Mouse (Mus musculus): ENCODE measurements around the gene Hsd17b1. TPM values are rescaled to one million over a fixed set of nuclear protein-coding genes. Genes with fewer than 3 reads are reported as not detected.
A peak's percentile ranks its signal among the peaks of the same experiment; 100 is the strongest.

Gene Hsd17b1
- polyA plus RNA-seq, 1 experiment from 2014 or later = not detected

GRCm38 (mm10) chr11:101037795-101038194 lies 40.4 kb upstream of the Hsd17b1 start:
- Histone ChIP-seq H3K4me3 (ENCODE audit: low read depth, low read length) (no peak overlapping the region), H3K4me1 (replicated peaks; ENCODE audit: control insufficient read depth, insufficient read depth, low read length) (no peaks in the 10 kb centered on the region), H3K27me3 (replicated peaks; ENCODE audit: control insufficient read depth, insufficient read depth, low read length) (no peaks in the 10 kb centered on the region), H3K4me2 (ENCODE audit: low read length) (no peak overlapping the region), H3K9ac (ENCODE audit: low read length) (no peak overlapping the region), H3K27ac (ENCODE audit: low read depth) (no peak overlapping the region), H3K36me3 (ENCODE audit: control insufficient read depth, insufficient read depth, low read length) (peaks cover 87% of the 10 kb centered on the region), H3K9me3 (ENCODE audit: control insufficient read depth, low read length) (no peaks in the 10 kb centered on the region)
- 82% methylated on average over 10 of the region's 10 CpGs for WGBS
- ATAC-seq (replicated peaks; ENCODE audit: low FRiP score, low TSS enrichment, low read depth) = no peak
- no peak for DNase-seq (ENCODE audit: low spot score)

- Histone ChIP-seq H3K9me3 (ENCODE audit: control insufficient read depth, low read length) (no peaks in the 10 kb centered on the region), H3K4me1 (replicated peaks; ENCODE audit: control insufficient read depth, insufficient read depth, low read length) (no peaks in the 10 kb centered on the region), H3K36me3 (ENCODE audit: control insufficient read depth, insufficient read depth, low read length) (peaks cover 79% of the 10 kb centered on the region), H3K4me3 (ENCODE audit: low read depth, low read length) (no peak overlapping the region), H3K4me2 (ENCODE audit: low read length) (no peak overlapping the region), H3K27ac (ENCODE audit: low read depth) (no peak overlapping the region), H3K9ac (ENCODE audit: low read length) (no peak overlapping the region), H3K27me3 (replicated peaks; ENCODE audit: control insufficient read depth, insufficient read depth, low read length) (no peaks in the 10 kb centered on the region)
- no peak for ATAC-seq (replicated peaks; ENCODE audit: low FRiP score, low TSS enrichment, low read depth)
- 93% methylated on average over 4 of the region's 4 CpGs for WGBS
- DNase-seq (ENCODE audit: low spot score) = no peak
These were observed 32.4 kb upstream of the Hsd17b1 start for GRCm38 (mm10) chr11:101045826-101046225.

- Histone ChIP-seq H3K27ac (ENCODE audit: low read depth) (no peak overlapping the region), H3K4me1 (replicated peaks; ENCODE audit: control insufficient read depth, insufficient read depth, low read length) (no peaks in the 10 kb centered on the region), H3K9me3 (ENCODE audit: control insufficient read depth, low read length) (no peaks in the 10 kb centered on the region), H3K9ac (ENCODE audit: low read length) (no peak overlapping the region), H3K27me3 (replicated peaks; ENCODE audit: control insufficient read depth, insufficient read depth, low read length) (no peaks in the 10 kb centered on the region), H3K4me3 (ENCODE audit: low read depth, low read length) (no peak overlapping the region), H3K4me2 (ENCODE audit: low read length) (no peak overlapping the region), H3K36me3 (ENCODE audit: control insufficient read depth, insufficient read depth, low read length) (peaks cover 73% of the 10 kb centered on the region)
- DNase-seq (ENCODE audit: low spot score) (no peak), ATAC-seq (replicated peaks; ENCODE audit: low FRiP score, low TSS enrichment, low read depth) (no peak)
- 48% methylated on average over 9 of the region's 9 CpGs for WGBS
These were observed 31.8 kb upstream of the Hsd17b1 start for GRCm38 (mm10) chr11:101046440-101046839.

GRCm38 (mm10) chr11:101047502-101047901 lies 30.7 kb upstream of the Hsd17b1 start:
- Histone ChIP-seq H3K9me3 (ENCODE audit: control insufficient read depth, low read length) (no peaks in the 10 kb centered on the region), H3K4me2 (ENCODE audit: low read length) (no peak overlapping the region), H3K27ac (ENCODE audit: low read depth) (no peak overlapping the region), H3K27me3 (replicated peaks; ENCODE audit: control insufficient read depth, insufficient read depth, low read length) (no peaks in the 10 kb centered on the region), H3K9ac (ENCODE audit: low read length) (no peak overlapping the region), H3K4me1 (replicated peaks; ENCODE audit: control insufficient read depth, insufficient read depth, low read length) (no peaks in the 10 kb centered on the region), H3K4me3 (ENCODE audit: low read depth, low read length) (no peak overlapping the region), H3K36me3 (ENCODE audit: control insufficient read depth, insufficient read depth, low read length) (peaks cover 71% of the 10 kb centered on the region)
- no peak for DNase-seq (ENCODE audit: low spot score)
- WGBS = 89% methylated on average over 3 of the region's 3 CpGs
- no peak for ATAC-seq (replicated peaks; ENCODE audit: low FRiP score, low TSS enrichment, low read depth)

- DNase-seq (ENCODE audit: low spot score) (no peak), ATAC-seq (replicated peaks; ENCODE audit: low FRiP score, low TSS enrichment, low read depth) (no peak)
- Histone ChIP-seq H3K27me3 (replicated peaks; ENCODE audit: control insufficient read depth, insufficient read depth, low read length) (no peaks in the 10 kb centered on the region), H3K4me2 (ENCODE audit: low read length) (no peak overlapping the region), H3K27ac (ENCODE audit: low read depth) (no peak overlapping the region), H3K4me3 (ENCODE audit: low read depth, low read length) (no peak overlapping the region), H3K9me3 (ENCODE audit: control insufficient read depth, low read length) (no peaks in the 10 kb centered on the region), H3K36me3 (ENCODE audit: control insufficient read depth, insufficient read depth, low read length) (peaks cover 56% of the 10 kb centered on the region), H3K4me1 (replicated peaks; ENCODE audit: control insufficient read depth, insufficient read depth, low read length) (no peaks in the 10 kb centered on the region), H3K9ac (ENCODE audit: low read length) (no peak overlapping the region)
- 96% methylated on average over 9 of the region's 9 CpGs for WGBS
These were observed 27.9 kb upstream of the Hsd17b1 start for GRCm38 (mm10) chr11:101050359-101050758.

GRCm38 (mm10) chr11:101051051-101051493 lies 27.1 kb upstream of the Hsd17b1 start:
- ATAC-seq (replicated peaks; ENCODE audit: low FRiP score, low TSS enrichment, low read depth) (no peak), DNase-seq (ENCODE audit: low spot score) (no peak)
- Histone ChIP-seq H3K27me3 (replicated peaks; ENCODE audit: control insufficient read depth, insufficient read depth, low read length) (no peaks in the 10 kb centered on the region), H3K4me1 (replicated peaks; ENCODE audit: control insufficient read depth, insufficient read depth, low read length) (peaks cover under 1% of the 10 kb centered on the region), H3K36me3 (ENCODE audit: control insufficient read depth, insufficient read depth, low read length) (peaks cover 52% of the 10 kb centered on the region), H3K9me3 (ENCODE audit: control insufficient read depth, low read length) (no peaks in the 10 kb centered on the region), H3K4me2 (ENCODE audit: low read length) (no peak overlapping the region), H3K9ac (ENCODE audit: low read length) (no peak overlapping the region), H3K4me3 (ENCODE audit: low read depth, low read length) (no peak overlapping the region), H3K27ac (ENCODE audit: low read depth) (no peak overlapping the region)
- WGBS = 89% methylated on average over 6 of the region's 6 CpGs

GRCm38 (mm10) chr11:101051617-101052016 lies 26.6 kb upstream of the Hsd17b1 start:
- no peak for ATAC-seq (replicated peaks; ENCODE audit: low FRiP score, low TSS enrichment, low read depth)
- Histone ChIP-seq H3K27me3 (replicated peaks; ENCODE audit: control insufficient read depth, insufficient read depth, low read length) (no peaks in the 10 kb centered on the region), H3K9ac (ENCODE audit: low read length) (no peak overlapping the region), H3K9me3 (ENCODE audit: control insufficient read depth, low read length) (no peaks in the 10 kb centered on the region), H3K36me3 (ENCODE audit: control insufficient read depth, insufficient read depth, low read length) (peaks cover 46% of the 10 kb centered on the region), H3K27ac (ENCODE audit: low read depth) (no peak overlapping the region), H3K4me2 (ENCODE audit: low read length) (no peak overlapping the region), H3K4me1 (replicated peaks; ENCODE audit: control insufficient read depth, insufficient read depth, low read length) (peaks cover 6% of the 10 kb centered on the region), H3K4me3 (ENCODE audit: low read depth, low read length) (no peak overlapping the region)
- no peak for DNase-seq (ENCODE audit: low spot score)
- 77% methylated on average over 8 of the region's 8 CpGs for WGBS

- DNase-seq (ENCODE audit: low spot score) (peak; percentile 68), ATAC-seq (replicated peaks; ENCODE audit: low FRiP score, low TSS enrichment, low read depth) (no peak)
- 0 out of 2 replicates have a peak overlapping the region, but pooled peaks have one; percentile 16 for H3K27ac ChIP-seq (ENCODE audit: low read depth)
- H3K9ac ChIP-seq (ENCODE audit: low read length) = no peak overlapping the region
- peaks cover 38% of the 10 kb centered on the region for H3K36me3 ChIP-seq (ENCODE audit: control insufficient read depth, insufficient read depth, low read length)
- no peaks in the 10 kb centered on the region for H3K9me3 ChIP-seq (ENCODE audit: control insufficient read depth, low read length)
- no peaks in the 10 kb centered on the region for H3K27me3 ChIP-seq (replicated peaks; ENCODE audit: control insufficient read depth, insufficient read depth, low read length)
- no peak overlapping the region for H3K4me3 ChIP-seq (ENCODE audit: low read depth, low read length)
- 86% methylated on average over 10 of the region's 10 CpGs for WGBS
- H3K4me1 ChIP-seq (replicated peaks; ENCODE audit: control insufficient read depth, insufficient read depth, low read length) = peaks cover 17% of the 10 kb centered on the region
- H3K4me2 ChIP-seq (ENCODE audit: low read length) = no peak overlapping the region
These were observed 25.3 kb upstream of the Hsd17b1 start for GRCm38 (mm10) chr11:101052751-101053473.

GRCm38 (mm10) chr11:101053974-101054373 lies 24.2 kb upstream of the Hsd17b1 start:
- DNase-seq (ENCODE audit: low spot score) = no peak
- Histone ChIP-seq H3K9me3 (ENCODE audit: control insufficient read depth, low read length) (no peaks in the 10 kb centered on the region), H3K4me3 (ENCODE audit: low read depth, low read length) (no peak overlapping the region), H3K36me3 (ENCODE audit: control insufficient read depth, insufficient read depth, low read length) (peaks cover 28% of the 10 kb centered on the region), H3K27ac (ENCODE audit: low read depth) (no peak overlapping the region), H3K4me2 (ENCODE audit: low read length) (no peak overlapping the region), H3K27me3 (replicated peaks; ENCODE audit: control insufficient read depth, insufficient read depth, low read length) (no peaks in the 10 kb centered on the region), H3K9ac (ENCODE audit: low read length) (no peak overlapping the region), H3K4me1 (replicated peaks; ENCODE audit: control insufficient read depth, insufficient read depth, low read length) (peaks cover 25% of the 10 kb centered on the region)
- 100% methylated on average over 1 of the region's 1 CpGs for WGBS
- no peak for ATAC-seq (replicated peaks; ENCODE audit: low FRiP score, low TSS enrichment, low read depth)

All from intestine, embryonic 14.5 days (tissue).